Mouse (Mus musculus) E14TG2a.4 (cell line): ENCODE data around the gene L3mbtl2.

ENCODE experiments used
- H3K27me3 ChIP-seq: 2 replicates; pipeline ENCODE4 v1.6.1; 2014; ENCODE audit warnings: low read length, control low read depth; ENCODE audit not compliant: insufficient read depth
- H3K36me3 ChIP-seq: 2 replicates; pipeline ENCODE4 v1.6.1; 2014; ENCODE audit warnings: low read length, control low read depth; ENCODE audit not compliant: insufficient read depth
- H3K4me1 ChIP-seq: replicated peaks from 2 replicates; pipeline ENCODE4 v1.6.1; 2014; ENCODE audit warnings: low read depth, low read length, control low read depth
- H3K4me3 ChIP-seq: replicated peaks from 2 replicates; pipeline ENCODE4 v1.5.1; 2014; ENCODE audit warnings: mild to moderate bottlenecking, low read length
- H3K9me3 ChIP-seq: 2 replicates; pipeline ENCODE4 v1.6.1; 2014; ENCODE audit warnings: low read length, control low read depth
- CTCF ChIP-seq: conservative IDR thresholded peaks from 2 replicates; pipeline ENCODE4 v1.5.1; 2014; ENCODE audit warnings: low read length
- NANOG ChIP-seq: IDR thresholded peaks from 2 replicates; pipeline ENCODE4 v1.6.1; 2014; ENCODE audit warnings: borderline replicate concordance, low read length, mixed read lengths
- POU5F1 ChIP-seq: IDR thresholded peaks from 2 replicates; pipeline ENCODE4 v1.6.1; 2014; ENCODE audit warnings: low read length, borderline replicate concordance

Gene L3mbtl2

DNA sequence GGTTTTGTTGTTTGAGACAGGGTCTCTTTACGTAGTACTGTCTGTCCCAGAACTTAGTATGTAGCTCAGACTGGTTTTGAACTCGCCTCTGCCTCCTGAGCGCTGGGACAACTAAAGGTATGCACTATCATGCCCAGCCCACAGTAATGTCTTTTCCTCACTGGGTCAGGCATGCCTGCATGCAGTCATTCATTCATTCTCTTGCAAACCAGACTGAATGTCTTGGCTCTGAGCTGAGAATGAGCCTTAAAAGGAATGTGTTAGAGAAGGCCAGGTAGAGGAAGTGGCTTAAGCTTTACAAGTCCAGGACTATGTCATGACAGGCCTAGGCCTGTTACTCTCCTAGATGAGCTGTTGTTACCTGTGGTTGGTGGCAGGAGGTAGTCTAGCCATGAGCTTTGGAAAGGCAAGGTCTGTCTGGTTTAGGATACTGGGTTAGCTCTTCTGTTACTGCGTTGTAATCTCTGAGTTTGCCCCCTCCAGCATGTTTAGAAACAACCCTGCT, 16.7 kb downstream of the L3mbtl2 start:
- Histone ChIP-seq H3K36me3 (peaks cover 100% of the 10 kb centered on the region), H3K4me3 (no peak overlapping the region), H3K27me3 (no peaks in the 10 kb centered on the region), H3K9me3 (no peaks in the 10 kb centered on the region), H3K4me1 (peaks cover 6% of the 10 kb centered on the region; the same call in 1 of the 2 replicates)
- no peak for TF ChIP-seq POU5F1
- TF ChIP-seq CTCF = no peak
- TF ChIP-seq NANOG = no peak

DNA sequence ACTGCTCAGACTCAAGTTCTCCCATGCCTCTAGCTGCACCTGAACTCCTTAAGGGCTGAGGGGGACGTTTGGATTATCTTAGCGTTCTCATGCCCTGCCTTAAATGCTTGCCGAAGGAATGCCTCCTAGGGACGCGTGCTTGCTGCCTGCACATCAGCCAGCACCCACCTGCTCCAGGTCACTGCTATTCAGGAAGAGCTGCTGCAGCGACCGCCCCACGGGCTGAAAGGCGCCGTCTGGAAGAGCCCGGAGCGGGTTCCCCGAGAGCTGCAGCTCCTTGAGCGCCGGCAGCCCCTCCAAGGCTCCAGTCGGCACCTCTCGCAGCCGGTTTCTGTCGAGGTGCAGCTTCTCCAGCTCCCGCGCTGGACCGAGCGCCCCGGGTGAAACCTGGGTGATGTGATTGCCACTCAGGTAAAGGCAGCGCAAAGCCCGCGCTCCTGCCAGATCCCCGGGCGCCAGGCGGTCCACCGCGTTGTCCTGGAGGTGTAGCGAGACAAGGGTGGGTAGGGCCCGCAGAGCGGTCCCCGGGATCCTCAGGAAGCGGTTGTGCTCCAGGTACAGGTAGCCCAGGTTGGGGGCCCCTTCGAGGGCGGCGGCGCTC, 29.8 kb downstream of the L3mbtl2 start:
- peak overlapping the region; percentile 83 for H3K4me3 ChIP-seq
- TF ChIP-seq POU5F1 (no peak), NANOG (0 out of 2 replicates have a peak, but pooled peaks have one; percentile 3)
- H3K36me3 ChIP-seq = peaks cover 18% of the 10 kb centered on the region

DNA sequence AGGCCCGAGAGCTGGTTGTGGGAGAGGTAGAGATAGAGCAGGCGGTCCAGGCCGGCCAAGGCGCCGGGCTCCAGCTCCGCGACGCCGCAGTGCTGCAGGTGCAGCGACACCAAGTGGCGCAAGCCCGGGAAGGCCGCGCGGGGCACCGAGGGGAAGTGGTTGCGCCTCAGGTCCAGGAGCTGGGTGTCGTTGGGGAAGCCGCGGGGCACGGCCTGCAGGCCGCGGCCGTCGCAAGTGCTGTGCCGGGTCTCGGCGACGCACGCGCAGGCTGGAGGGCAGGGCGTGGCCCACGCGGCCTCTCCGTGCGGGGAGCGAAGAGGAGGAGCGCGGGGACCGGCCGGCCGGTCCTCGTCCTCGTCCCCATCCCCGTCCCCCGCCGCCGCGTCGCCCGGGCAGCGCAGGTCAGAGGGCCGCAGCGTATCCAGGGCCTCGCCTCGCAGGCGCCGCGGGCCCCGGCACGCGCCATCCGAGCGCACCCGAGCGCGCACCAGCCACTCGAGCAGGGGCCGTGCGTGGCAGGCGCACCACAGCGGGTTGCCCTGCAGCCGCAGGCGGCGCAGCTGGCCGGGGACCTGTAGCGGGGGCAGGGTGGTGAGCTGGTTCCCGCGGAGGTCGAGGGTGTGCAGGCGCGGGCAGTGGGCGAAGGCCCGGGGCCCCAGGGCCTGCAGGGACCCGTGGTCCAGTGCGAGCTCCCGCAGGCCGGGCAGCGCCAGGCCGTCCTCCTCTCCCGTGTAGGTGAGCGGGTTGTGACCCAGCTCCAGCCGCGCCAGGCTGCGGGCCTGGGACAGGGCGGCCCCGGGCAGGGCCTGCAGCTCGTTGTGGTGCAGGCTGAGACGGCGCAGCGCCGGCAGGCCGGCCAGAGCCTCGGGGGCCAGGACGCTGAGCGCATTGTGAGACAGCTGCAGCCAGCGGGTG, 30.5 kb downstream of the L3mbtl2 start:
- H3K4me1 ChIP-seq = peaks cover 39% of the 10 kb centered on the region
- peaks cover 10% of the 10 kb centered on the region for H3K36me3 ChIP-seq
- no peak for TF ChIP-seq NANOG
- TF ChIP-seq CTCF = no peak
- no peak for TF ChIP-seq POU5F1
- peaks cover 59% of the 10 kb centered on the region for H3K27me3 ChIP-seq
- no peaks in the 10 kb centered on the region for H3K9me3 ChIP-seq
- H3K4me3 ChIP-seq = peak overlapping the region; percentile 83

More for the DNA sequence above, 29.8 kb downstream of the L3mbtl2 start:
- Histone ChIP-seq H3K27me3 (peaks cover 59% of the 10 kb centered on the region), H3K4me1 (peaks cover 32% of the 10 kb centered on the region), H3K9me3 (no peaks in the 10 kb centered on the region)

DNA sequence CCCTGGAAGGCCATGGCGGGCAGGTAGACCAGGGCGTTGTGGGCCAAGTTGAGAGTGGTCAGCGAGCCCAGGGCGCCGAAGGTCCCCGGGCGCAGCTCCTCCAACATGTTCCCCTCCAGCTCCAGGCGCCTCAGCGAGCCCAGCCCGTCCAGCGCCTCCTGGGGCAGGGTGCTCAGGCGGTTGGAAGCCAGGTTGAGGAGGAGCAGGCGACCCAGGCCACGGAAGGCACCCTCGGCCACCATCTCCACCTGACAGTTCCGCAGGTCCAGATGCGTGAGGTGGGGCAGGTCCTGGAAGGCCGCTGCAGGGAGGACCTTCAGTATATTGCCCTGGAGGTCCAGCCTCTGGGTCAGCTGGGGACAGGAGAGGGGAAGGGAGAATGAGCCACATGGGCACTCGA, 31.2 kb downstream of the L3mbtl2 start:
- peaks cover 59% of the 10 kb centered on the region for H3K27me3 ChIP-seq

DNA sequence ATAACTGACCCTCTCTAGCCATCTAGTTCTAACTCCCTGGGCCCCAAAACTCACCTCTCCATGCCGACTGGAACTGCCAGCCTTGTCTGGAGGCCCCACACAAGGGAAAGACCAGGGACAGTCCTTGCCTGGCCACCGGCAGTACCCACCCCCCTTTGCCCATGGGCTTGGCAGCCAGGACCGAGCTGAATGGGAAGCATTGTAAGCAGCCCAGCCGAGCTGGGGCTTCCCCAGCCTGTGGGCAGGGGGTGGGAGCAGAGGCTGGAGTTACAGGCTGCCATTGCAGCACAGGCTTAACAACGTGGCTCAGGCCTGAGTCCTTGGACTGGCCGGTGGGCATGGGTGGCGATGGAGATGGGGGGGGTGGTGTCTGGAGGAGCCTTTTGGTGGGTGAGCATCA, 33.5 kb downstream of the L3mbtl2 start, which contains the start of gene Chadl:
TSS of gene Chadl (minus strand) at position 113 of the 400 bp plus-strand sequence.
- peaks cover 51% of the 10 kb centered on the region for H3K27me3 ChIP-seq
- H3K4me3 ChIP-seq = no peak within 1 kb of the TSS
- H3K36me3 ChIP-seq = peaks cover 3% of the 10 kb centered on the region; the same call in 1 of the 2 replicates
- H3K4me1 ChIP-seq = peaks cover 51% of the 10 kb centered on the region
- no peaks in the 10 kb centered on the region for H3K9me3 ChIP-seq
- TF ChIP-seq CTCF = no peak
- TF ChIP-seq POU5F1 = no peak
- TF ChIP-seq NANOG = no peak

More for the DNA sequence above, 31.2 kb downstream of the L3mbtl2 start:
- H3K4me3 ChIP-seq = peak overlapping the region; percentile 83
- H3K36me3 ChIP-seq = peaks cover 5% of the 10 kb centered on the region; the same call in 1 of the 2 replicates
- peaks cover 46% of the 10 kb centered on the region for H3K4me1 ChIP-seq
- TF ChIP-seq POU5F1 (no peak), NANOG (no peak), CTCF (no peak)
- H3K9me3 ChIP-seq = no peaks in the 10 kb centered on the region

DNA sequence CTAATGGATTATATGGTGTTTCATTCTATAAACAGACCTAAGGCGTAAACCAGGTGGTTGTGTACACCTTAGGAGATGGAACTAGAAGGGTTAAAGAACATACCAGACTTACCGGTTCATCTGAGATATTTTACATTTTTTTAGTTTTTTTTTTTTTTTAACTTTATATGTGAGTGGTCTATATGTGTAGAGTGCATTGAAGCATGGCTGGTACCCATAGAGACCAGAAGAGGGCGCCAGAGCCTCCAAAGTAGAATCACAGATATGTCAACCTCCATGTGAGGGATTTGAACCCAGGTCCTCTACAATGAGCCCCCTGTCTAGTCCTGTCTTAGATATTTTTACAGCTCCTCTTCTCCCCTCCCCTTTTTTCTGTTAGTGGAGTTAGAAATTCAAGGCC, 34.2 kb downstream of the L3mbtl2 start:
- Histone ChIP-seq H3K36me3 (peaks cover 10% of the 10 kb centered on the region), H3K4me1 (peaks cover 51% of the 10 kb centered on the region), H3K4me3 (no peak overlapping the region), H3K9me3 (no peaks in the 10 kb centered on the region), H3K27me3 (peaks cover 44% of the 10 kb centered on the region)
- TF ChIP-seq CTCF (peak; percentile 71), POU5F1 (no peak), NANOG (no peak)

DNA sequence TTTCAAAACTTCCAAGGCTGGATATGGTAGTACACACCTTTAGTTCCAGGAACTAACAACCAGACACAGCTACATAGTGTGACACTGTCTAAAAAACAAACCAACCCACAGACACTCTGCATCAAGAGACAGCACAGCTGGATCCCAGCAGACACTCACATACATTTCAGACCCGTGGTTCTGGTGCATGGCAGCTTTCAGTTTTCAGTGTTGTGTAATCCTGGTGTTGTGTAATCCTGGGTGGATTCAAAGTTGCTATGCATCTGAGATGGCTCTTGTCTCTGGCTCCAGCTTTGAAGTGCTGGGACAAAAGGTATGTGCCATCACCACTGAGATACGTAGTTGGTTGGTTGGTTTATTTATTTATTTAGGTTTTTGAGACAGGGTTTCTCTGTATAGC, 34.8 kb downstream of the L3mbtl2 start:
- Histone ChIP-seq H3K4me1 (peaks cover 51% of the 10 kb centered on the region), H3K27me3 (peaks cover 37% of the 10 kb centered on the region), H3K9me3 (no peaks in the 10 kb centered on the region), H3K4me3 (no peak overlapping the region), H3K36me3 (peaks cover 16% of the 10 kb centered on the region)
- TF ChIP-seq CTCF (no peak), POU5F1 (no peak), NANOG (no peak)

DNA sequence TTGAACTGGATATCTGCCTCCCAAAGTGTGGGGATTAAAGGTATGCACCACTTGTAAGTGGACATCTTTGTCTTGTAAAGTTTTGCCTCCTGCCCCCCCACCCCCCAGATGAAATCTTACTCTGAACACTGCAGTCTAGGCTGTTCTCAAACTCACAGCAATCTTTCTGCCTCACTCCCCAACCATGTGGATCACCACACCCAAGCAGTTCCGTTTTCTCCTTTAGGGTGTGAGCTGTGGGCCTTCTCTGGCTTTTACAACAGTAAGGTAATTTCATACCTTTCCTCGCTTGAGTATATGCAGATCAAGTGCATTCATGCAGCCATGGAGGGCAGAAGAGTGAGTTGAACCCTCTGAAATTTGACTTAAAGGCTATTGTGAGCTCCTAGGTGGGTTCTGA, 36.5 kb downstream of the L3mbtl2 start:
- Histone ChIP-seq H3K4me1 (peaks cover 61% of the 10 kb centered on the region), H3K4me3 (no peak overlapping the region), H3K27me3 (peaks cover 22% of the 10 kb centered on the region), H3K9me3 (no peaks in the 10 kb centered on the region), H3K36me3 (peaks cover 33% of the 10 kb centered on the region)
- no peak for TF ChIP-seq NANOG
- no peak for TF ChIP-seq CTCF
- TF ChIP-seq POU5F1 = no peak

DNA sequence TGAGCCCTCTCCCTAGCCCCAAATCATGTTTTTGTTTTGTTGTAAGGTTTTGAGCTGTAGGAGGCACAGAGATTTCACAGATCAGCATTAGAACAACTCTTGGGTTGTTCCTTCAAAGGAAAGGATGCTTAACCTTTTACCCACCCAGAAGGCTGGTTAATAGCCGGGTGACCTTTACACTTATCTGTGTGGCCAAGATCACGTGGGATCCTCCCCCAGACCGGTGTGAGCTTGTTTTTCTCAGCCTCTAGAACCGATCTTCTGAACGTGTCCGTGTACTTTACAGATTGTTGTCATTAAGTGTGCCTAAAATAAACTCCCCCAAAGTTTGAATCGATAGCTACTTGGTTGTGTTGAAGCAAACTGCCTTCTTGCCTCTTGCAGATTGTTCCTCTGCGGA, 36.9 kb downstream of the L3mbtl2 start:
- Histone ChIP-seq H3K27me3 (peaks cover 18% of the 10 kb centered on the region), H3K9me3 (no peaks in the 10 kb centered on the region), H3K4me3 (no peak overlapping the region), H3K36me3 (peaks cover 37% of the 10 kb centered on the region), H3K4me1 (peaks cover 64% of the 10 kb centered on the region)
- TF ChIP-seq NANOG (peak; percentile 35; the same call in 1 of the 2 replicates), POU5F1 (no peak)
